Mouse (Mus musculus) cerebellum, adult 8-10 months (tissue): ENCODE data around the gene Serpina3c.

Experiments
- DNase-seq: peaks from one replicate; pipeline ENCODE4 v3.0.0; 2022

Gene Serpina3c

GRCm38 (mm10) chr12:104108507-104108906 lies 45.2 kb downstream of the Serpina3c start:
- no peak for DNase-seq

- no peak for DNase-seq
Measured at GRCm38 (mm10) chr12:104106919-104107318, 46.8 kb downstream of the Serpina3c start.

- no peak for DNase-seq
Measured at GRCm38 (mm10) chr12:104105847-104106246, 47.8 kb downstream of the Serpina3c start.

- no peak for DNase-seq
Measured at GRCm38 (mm10) chr12:104100768-104101167, 52.9 kb downstream of the Serpina3c start, which contains the start of gene Serpina5. TSS of gene Serpina5 (plus strand) at chr12:104101113.
